Mouse (Mus musculus) frontal cortex, adult 2 months (tissue): ENCODE results near the gene Crls1. TPM values are rescaled to one million over a fixed set of nuclear protein-coding genes. Genes with fewer than 3 reads are reported as not detected.

Experiments used
- DNase-seq, 2 experiments: peaks; one replicate each; pipeline ENCODE4 v3.0.0; 2022; ENCODE audit warnings: low spot score in 1 of 2; ENCODE audit errors: extremely low spot score in 1 of 2
- polyA plus RNA-seq: library from polyadenylated mRNA; depleted of rRNA; stranded (reverse); fragments of >200 nt; gene quantifications from 2 replicates; pipeline ENCODE4 v1.2.3, GENCODE M21; 2012; rRNA removed

Gene Crls1
- 28.5 TPM in 2 replicates for polyA plus RNA-seq

DNA sequence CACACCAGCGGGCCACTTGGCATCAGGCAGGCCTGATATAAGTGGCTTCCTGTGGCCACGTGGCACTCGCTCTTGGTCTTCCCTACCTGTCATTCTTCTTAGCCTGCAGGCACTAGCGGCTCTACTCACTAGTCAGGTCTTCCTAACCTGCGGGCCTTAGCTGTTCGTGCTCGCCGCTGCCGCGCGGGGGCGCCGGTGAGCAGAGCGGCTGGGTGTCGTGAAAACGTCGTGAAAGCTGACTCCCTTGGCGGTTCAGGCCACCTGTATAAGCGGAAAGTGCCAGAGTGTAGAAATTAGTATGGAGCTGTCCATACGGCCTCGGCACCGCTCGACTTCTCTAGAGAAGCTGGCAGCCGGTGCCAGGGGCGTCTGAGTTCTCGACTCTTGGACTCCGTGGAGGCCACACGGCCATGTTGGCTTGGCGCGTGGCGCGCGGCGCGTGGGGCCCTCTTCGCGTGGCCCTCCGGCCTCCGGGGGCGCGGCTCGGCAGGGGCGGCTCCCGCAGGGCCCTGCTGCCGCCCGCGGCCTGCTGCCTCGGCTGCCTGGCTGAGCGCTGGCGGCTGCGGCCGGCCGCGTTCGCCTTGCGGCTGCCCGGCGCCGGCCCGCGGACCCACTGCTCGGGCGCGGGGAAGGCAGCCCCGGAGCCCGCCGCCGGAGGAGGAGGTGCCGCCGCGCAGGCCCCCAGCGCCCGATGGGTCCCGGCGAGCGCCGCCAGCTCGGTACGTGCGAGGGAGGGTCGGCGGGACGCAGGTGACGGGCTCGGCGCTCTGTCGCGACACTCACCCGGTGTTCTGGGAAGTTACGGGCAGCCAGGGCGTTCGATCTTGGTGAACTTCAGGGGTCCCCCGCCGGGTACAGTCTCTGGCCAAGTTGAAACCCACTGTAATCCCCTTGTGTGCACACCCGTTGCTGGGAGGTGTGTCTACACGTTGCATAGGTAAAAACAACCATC is at the start of gene Crls1:
Crls1 (plus strand) TSS at position 260 of the 952 bp plus-strand sequence.
- peak; percentile 89 to 99 for DNase-seq

DNA sequence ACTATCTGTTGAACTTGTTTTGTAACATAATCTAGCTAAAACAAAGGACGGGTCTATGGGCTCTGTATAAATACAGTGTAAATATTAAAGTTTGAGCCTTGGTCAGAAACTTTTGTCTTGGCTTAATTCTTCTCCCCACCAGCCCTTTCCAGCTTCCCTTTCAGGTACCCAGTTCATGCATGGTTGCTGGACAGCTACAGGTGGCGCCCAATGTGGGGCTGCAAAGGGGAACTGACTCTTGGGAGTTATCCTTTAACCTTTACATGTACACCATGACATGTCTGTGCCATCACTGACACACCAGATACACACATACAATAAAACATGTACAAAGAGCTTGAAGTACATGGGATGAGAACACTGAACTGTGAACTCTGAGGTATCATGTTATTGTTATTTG is 43.5 kb upstream of the Crls1 start:
- no peak for DNase-seq

DNA sequence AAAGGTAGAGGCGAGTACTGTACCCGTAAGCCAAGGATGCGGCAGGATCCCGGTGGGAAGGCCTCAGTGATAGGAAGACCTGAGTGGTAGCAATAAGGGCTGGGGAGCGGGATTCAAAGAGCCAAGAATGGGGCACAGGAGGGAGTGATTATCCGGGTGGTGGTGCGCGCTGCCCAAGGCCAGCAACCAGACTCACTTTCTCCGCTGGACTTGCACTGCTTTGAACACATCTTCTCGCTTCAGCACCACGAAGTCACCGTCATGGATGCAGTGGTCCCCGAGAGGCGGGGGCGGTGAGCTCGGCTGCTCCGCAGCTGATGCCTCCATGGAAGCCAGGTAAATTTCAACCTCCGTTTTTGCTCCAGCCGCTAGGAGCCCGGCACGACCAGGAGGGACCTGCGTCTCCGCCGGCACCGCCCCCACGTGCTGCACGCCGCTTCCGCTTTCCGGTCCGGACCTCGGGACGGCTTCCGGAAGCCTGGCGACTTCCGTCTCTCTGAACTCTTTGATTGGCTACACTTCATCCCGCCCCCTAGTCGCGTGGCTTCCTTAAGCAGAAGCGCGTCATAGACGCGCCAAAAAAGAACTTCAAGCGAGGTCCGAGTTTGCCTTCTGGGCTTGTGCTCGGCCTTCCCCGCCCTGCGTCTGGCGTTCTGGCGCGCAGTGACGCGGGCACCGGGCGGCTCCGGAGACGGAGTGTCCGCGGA is 30.7 kb upstream of the Crls1 start, which contains the start of the genes Trmt6 and Mcm8:
Trmt6 (minus strand) TSS at position 448 of the 707 bp plus-strand sequence.
Mcm8 (plus strand) TSS at position 534 of the 707 bp plus-strand sequence.
- peak; percentile 86 to 91 for DNase-seq

DNA sequence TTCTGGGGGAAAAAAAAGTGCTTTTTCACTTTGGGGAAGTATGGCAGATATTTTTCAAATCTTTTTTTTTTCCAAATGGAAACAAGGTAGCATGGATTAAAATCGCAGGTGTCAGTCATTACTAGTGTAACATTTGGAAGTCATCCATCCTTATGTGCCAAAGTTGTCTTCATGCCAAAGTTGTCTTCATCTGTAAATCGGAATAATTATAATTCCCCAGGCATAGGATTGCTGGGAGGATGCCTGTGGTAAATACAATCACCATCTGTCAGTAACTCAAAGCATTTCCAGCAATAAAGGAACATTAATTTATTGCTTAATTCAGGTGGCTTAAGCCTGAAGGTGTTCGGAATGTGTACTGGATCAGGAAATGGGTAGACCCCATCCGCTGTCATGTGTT is 5.4 kb upstream of the Crls1 start:
- DNase-seq, result no peak

DNA sequence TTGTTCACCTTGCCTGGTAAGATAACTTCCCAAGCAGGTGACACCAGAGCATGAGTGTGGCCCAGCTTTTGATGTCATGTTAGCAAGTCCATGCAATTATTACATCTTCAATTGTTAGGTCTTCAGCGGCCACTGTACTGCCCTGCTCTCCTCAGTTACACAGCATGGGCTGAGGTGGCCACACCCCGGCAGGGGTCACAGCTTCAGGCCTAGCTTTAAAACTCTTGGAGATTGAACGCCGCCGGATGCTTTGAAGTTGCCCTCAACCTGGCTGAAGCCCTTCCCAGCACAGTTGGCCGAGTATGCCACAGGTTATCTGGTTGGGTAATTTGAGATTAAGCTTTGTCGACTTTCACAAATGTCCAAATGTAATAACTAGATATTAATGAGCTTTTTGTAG is 1.1 kb downstream of the Crls1 start:
- no peak for DNase-seq

DNA sequence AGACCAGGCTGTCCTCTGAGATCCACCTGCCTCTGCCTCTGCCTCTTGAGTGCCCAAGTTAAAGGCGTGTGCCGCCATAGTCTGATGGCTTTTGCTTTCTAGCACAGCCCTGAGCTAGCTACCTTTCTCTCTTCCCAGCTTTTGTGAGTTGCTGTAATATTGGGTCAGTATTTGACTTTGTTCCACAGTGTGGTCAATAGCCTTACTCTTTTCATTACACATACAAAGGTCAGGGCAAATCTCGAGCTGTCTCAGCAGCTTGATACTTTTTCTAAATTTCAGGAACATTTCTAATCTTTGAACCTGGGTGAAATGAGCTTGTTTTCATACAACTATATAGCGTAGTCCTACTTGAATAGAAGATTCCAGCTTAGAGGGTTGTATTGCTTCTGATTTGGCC is 1.9 kb downstream of the Crls1 start:
- DNase-seq, result no peak

DNA sequence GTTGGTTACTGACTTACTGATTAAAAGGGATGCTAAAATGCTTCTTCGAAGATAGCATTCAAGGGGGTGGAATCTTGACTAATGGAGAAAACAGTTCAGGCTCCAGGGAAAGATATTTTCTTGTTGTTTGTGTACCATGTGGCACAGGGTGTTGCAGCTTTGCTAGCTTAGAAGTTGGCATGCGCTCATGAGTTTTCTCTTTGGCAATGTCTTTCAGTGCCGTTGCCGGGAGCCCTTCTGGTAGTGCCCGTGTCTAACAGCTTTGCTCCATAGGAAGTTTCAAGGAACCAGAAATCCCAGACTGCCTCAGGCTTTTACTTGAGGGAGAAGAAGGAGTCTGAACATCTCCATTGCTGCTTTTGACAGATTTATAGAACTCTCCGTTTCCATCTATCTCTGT is 2.7 kb downstream of the Crls1 start:
- DNase-seq, result peak in 1 of 2 experiments; percentile 10

DNA sequence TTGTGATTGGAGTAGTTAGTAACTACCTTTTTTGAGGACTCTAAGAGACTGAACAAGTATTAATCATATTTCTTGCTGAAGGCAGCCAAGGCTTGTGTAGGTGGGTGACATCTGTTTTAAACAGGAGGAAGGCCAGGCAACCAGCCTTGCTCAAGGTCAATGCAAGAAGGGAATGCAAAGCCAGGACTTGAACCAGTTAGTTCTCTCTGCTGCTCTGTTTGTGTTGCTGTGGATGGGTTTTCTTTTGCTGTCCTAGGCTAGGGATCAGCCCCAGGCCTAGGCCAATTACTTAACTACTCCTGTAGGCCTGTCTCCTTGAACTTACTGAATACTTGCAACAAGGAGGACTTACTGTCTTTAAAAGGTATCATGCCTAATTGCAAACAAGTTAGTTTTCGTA is 6.6 kb downstream of the Crls1 start:
- peak in 1 of 2 experiments; percentile 15 for DNase-seq

DNA sequence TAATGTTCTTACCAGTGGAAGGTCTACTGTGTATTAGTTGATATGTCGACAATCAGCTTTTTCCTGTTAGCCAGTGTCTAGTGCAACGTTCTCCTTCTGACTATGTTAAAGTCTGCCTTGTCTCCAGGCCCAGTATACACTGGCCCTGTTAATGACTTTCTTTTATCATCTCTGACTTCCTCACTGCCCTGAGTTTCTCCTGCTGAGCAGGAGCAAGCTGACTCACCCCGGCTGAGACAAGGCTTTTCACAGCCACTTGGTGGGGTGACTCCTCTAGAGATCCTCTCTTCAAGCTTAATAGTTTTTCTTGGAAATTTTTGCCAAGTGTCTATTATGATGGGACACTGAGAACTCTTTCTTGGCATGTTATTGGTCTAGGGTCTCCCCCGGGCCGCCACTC is 9.9 kb downstream of the Crls1 start:
- DNase-seq, result no peak

DNA sequence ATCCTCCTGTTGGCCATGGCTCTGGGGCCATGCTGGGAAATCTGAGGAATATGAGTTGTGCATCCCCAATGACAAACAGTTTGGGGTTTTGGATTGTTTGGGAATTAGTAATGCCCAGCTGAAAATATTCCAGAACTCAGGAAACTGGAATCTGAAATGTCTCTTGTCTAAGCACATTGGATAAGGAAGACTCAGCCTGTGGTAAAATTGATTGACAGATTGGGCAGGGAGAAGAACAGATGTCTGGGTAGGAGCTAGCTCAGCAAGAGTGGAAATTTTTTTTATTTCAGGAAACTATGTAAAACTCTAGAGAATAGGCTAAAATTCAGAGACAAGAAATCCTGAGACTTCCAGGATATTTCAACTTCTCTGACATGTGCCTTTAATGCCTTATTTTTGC is 14.0 kb downstream of the Crls1 start:
- DNase-seq, result no peak

DNA sequence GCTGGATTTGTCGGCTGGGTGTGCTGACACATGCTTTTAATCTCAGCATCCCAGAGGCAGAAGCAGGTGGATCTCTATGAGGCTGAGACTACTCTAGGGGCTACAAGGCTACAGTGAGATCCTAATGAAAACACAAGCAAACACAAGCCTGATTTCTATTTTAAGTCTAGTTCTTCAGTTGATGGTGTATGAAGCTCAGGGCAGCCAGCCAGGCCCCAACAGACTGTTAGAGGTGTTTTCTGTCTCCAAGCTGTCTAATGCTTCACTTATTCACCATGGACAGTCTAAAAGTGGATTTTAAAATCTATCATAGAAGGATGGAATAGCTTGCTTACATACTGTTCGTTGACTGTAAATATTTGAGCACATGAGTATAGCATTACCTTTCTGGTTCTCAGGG is 15.0 kb downstream of the Crls1 start:
- DNase-seq, result no peak

DNA sequence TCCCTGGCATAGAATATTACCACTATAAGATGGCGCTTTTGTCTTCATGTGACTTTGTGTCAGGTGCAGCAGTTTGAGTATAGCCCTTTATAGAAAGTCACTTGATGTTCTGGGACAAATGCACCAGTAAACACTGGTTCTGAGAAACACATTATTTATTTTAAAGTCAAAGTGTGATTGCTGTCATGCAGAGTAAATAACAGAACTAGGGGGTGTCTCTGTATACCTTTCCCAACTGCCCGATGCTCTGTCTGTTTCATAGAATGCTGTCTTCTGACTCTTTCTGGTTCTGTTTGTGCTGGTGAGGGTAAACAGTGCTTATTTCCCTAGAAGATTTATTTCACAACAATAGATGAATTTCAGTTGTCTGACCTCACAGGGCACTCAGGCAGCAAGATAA is 16.9 kb downstream of the Crls1 start:
- DNase-seq, result no peak

DNA sequence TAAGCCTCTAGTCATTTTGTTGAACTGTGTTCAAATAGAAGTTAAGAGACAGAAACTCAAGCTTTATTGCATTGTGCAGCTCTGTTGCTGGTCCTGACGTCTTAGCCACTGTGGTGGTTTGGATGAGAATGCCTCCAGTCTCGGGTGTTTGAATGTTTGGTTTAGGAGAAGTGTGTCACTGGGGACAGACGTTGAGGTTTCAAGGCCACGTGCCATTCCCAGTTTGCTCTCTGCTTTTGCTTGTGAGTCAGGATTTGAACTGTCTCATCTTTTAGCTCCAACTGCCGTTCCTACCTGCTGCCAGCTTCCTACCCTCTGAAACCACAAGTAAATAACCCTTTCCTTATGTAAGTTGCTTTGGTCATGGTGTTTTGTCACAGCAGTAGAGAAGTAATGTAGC is 21.1 kb downstream of the Crls1 start:
- no peak for DNase-seq

DNA sequence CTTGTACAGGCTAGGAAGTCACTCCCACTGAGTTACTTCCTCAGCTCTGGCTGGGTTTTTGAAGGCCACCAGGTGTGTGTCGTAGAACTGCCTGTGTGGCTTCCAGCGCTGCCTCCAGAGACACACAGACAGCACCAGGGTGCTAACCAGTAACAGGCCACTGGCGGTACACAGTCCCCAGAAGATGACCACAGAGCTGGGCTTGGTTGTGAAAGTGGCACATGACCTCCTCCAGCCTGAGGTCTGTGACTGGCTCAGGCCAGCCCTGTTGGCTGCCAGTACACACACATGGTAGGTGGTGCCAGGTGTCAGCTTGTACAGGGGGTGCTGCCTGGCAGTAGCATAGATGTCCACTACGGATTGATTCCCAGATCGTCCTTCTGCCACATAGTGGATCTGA is 23.2 kb downstream of the Crls1 start:
- no peak for DNase-seq

DNA sequence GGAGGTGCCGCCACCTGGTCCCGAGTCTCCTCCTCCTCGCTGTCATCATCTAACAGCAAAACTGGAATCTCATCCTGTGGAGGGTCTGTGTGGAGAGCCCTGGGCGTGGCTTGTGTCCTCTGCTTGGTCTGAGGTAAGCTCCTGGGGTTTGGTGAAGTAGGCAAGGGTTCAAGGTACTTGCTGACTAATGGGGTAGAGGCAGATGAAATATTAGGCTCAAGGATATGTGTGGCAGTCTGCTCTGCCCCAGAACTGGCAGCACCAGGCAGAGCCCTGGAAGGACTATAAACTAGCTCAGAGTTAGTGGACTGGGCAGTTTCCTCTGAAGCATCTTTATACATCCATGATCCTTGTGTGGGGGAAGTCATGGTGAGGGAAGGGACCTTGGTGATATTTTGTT is 23.8 kb downstream of the Crls1 start:
- DNase-seq, result no peak

DNA sequence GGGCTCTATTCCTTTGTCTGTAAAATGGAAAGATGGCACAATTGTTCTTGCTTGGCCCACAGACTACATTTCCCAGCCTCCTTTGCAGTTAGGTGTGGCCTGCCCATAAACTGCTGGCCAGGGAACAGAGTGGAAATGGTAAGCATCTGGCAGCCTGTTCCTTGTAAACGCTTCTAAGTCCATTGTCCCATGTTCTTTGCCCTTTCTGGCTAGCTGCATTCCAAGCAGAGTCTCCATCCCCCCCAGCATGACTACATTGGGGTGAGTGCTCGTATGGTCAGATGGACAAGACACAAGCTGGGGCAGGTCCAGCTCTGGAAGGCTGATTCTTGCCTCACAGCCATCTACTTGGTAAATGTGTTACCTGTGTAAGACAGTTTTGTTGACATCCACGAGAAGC is 25.2 kb downstream of the Crls1 start:
- DNase-seq, result no peak

DNA sequence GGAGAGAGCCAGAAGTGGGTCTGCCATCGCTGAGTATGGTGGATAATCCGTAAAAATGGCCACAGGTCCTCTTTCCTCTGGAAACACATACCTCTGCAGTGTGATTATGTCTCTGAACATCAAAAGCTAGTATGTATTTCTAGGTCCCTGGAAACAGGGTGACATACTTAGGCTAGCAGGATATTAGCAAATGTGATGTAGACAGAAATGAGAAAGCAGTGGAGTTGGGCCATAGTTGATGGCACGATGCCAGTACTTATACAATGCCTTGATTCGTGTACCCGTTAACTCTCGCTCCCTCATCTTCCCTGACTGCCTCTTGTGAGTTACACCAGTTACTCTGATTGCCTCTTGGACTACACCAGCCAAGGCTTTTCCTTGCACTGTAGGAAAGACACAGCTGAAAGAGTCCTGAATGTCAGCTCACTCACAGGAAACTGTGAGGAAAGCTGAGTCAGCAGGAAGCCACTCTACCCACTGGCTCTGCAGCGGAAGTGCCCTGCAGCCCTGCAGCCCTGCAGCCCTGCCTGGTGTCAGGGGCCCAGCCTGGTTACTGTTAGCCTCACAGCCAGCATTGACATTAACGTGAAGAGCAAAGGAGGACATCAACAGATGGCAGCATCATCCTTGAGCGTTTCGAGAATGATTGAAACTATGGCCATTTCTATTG is 27.3 kb downstream of the Crls1 start:
- no peak for DNase-seq

DNA sequence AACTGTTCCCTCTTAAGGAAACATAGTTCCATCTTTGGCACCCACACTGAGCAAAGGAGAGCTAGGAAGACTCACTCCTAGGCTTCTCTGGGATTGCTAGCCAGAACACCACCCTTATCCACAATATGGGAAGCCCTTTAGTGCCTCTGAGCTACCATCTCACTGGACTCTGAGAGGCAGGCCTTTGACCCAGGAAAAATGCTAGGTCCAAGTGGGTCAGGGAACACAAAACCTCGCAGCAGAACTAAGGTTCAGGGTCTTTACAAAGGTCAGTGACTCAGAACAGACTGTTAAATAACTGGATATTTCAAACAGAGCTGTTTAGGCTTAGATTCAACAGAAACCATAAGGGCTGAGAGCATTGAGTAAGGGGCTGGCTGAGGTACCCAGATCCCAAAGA is 30.5 kb downstream of the Crls1 start:
- DNase-seq, result no peak

DNA sequence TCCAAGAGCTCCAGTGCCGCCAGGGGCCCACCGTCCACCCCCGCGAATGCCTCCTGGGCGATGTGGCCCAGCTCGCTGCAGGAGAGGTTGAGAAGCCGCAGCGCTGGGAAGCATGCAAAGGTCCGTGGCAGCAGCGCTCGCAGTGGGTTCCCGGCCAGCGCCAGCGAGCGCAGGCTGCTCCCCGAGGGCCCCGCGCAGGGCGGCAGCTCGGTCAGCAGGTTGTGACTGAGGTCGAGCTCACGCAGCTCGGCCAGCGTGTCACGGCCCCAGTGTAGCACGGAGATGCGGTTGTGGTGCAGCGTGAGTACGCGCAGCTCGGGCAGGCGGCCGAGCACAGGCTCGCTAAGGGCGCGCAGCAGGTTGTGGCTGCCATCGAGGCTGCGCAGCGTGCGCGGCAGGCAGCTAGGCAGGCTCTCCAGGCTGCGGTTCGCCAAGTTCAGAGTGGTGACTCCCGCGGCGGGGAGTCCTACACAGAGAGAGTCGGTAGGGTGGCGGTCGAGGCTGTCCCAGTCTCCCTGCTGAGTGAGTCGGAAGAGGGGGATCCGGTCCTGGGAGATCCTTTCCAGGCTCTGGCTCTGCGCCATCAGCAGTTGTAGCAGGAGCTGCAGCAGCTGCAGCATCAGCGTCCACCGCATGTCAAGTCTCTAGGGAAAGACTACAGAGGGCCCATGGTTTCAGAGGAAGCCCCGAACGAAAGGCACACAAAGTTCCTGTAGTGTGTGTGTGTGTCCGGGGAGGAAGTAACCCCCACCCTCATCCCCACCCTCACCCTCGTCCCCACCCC is 33.0 kb downstream of the Crls1 start:
- DNase-seq, result no peak
